Comparison of ENCODE assay signal across 13 mouse cellular contexts in the genomic region with DNA sequence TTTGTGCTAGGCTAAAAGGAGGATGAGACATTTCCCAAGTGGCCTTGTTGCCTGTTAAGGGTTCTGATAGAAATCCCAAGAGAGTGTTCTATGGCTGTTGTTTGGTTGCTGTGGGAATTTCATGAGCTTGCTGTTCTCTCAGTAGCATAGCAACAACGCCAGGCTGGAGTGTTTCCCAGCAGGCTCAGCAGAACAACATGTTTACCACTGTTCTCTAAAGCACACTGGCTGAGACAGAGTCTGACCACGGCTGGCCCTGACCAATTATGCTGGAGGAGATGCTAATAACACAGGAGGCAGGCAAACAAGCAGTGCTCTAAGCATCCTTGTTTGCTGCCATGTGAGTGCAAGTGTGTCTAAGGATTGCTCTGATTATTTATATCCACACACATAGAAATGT.
DNase-seq lines count a peak whose midpoint lies in the region; ATAC-seq and TF ChIP-seq lines count a peak whose summit lies in the region.
"Had no signal": no experiment of that assay in that cellular context is flagged by ENCODE, and none has a peak within 500 bp of the region (broad histone marks: within the 10 kb centered on the region; RNA-seq: fewer than 3 reads in every experiment).

No protein-coding gene starts in this region.

- intact Hi-C loops in left cerebral cortex, postnatal 36 days (cut with DNase I), result no loop called here

- H3K27me3 ChIP-seq in forebrain, embryonic 15.5 days, result no peaks in the 10 kb centered on the region
- no peaks in the 10 kb centered on the region for H3K27me3 ChIP-seq in forebrain, embryonic 10.5 days (ENCODE audit: poor library complexity, severe bottlenecking)
- H3K27me3 ChIP-seq in liver, postnatal 0 days (ENCODE audit: insufficient read depth, low read length), result no peaks in the 10 kb centered on the region
- H3K27me3 ChIP-seq: limb, embryonic 12.5 days; midbrain, embryonic 12.5 days had no signal

- no peak overlapping the region for H3K4me2 ChIP-seq in forebrain, embryonic 15.5 days (replicated peaks)
- H3K4me2 ChIP-seq in liver, postnatal 0 days (ENCODE audit: low read depth, low read length), result no peak overlapping the region
- H3K4me2 ChIP-seq: limb, embryonic 12.5 days; midbrain, embryonic 12.5 days had no signal

- TF ChIP-seq EP300 in liver, postnatal 0 days (IDR thresholded peaks at IDR 0.05; ENCODE audit: low read depth), result no peak

- H3K9me3 ChIP-seq in forebrain, embryonic 15.5 days, result no peaks in the 10 kb centered on the region
- H3K9me3 ChIP-seq in forebrain, embryonic 10.5 days, result no peaks in the 10 kb centered on the region
- no peaks in the 10 kb centered on the region for H3K9me3 ChIP-seq in liver, postnatal 0 days (ENCODE audit: low read length)
- H3K9me3 ChIP-seq: limb, embryonic 12.5 days; midbrain, embryonic 12.5 days had no signal

- H3K4me3 ChIP-seq in forebrain, embryonic 15.5 days, result no peak overlapping the region
- no peak overlapping the region for H3K4me3 ChIP-seq in forebrain, embryonic 10.5 days
- no peak overlapping the region for H3K4me3 ChIP-seq in liver, postnatal 0 days (ENCODE audit: low read depth, low read length)
- H3K4me3 ChIP-seq: limb, embryonic 12.5 days; midbrain, embryonic 12.5 days had no signal

- no peak for DNase-seq in forebrain, embryonic 10.5 days (ENCODE audit: extremely low spot score, low spot score)
- peak; percentile 13 for DNase-seq in 3T3-L1 (ENCODE audit: low read depth, low spot score)
- peak; percentile 41 for DNase-seq in layer of hippocampus, adult 11-12 months (ENCODE audit: low spot score)
- peak; percentile 8 to 12 for DNase-seq in left cerebral cortex, postnatal 36 days (ENCODE audit: low spot score in 2 of 2)
- DNase-seq in Muller cell, postnatal 12 days (ENCODE audit: inconsistent ontology term), result no peak
- DNase-seq in urinary bladder, postnatal 14 days (ENCODE audit: low spot score), result no peak
- DNase-seq in liver, postnatal 0 days, result no peak
- DNase-seq: gastrocnemius, postnatal 14 days; kidney, postnatal 14 days; lung, adult 2 months had no signal

- 40% methylated on average over 2 of the region's 2 CpGs for WGBS in forebrain, embryonic 15.5 days
- 69% methylated on average over 2 of the region's 2 CpGs for WGBS in forebrain, embryonic 10.5 days
- WGBS in liver, postnatal 0 days (ENCODE audit: insufficient replicate concordance), result 43% methylated on average over 2 of the region's 2 CpGs

- H3K27ac ChIP-seq in forebrain, embryonic 15.5 days (replicated peaks), result no peak overlapping the region
- no peak overlapping the region for H3K27ac ChIP-seq in forebrain, embryonic 10.5 days
- H3K27ac ChIP-seq in liver, postnatal 0 days (ENCODE audit: low read depth), result no peak overlapping the region
- H3K27ac ChIP-seq: limb, embryonic 12.5 days; midbrain, embryonic 12.5 days had no signal

- no peaks in the 10 kb centered on the region for H3K36me3 ChIP-seq in forebrain, embryonic 15.5 days
- H3K36me3 ChIP-seq in forebrain, embryonic 10.5 days (replicated peaks), result no peaks in the 10 kb centered on the region
- no peaks in the 10 kb centered on the region for H3K36me3 ChIP-seq in liver, postnatal 0 days (replicated peaks; ENCODE audit: insufficient read depth, low read length)
- H3K36me3 ChIP-seq: limb, embryonic 12.5 days; midbrain, embryonic 12.5 days had no signal

- no peaks in the 10 kb centered on the region for H3K4me1 ChIP-seq in forebrain, embryonic 15.5 days
- H3K4me1 ChIP-seq in forebrain, embryonic 10.5 days, result no peaks in the 10 kb centered on the region
- no peaks in the 10 kb centered on the region for H3K4me1 ChIP-seq in liver, postnatal 0 days (ENCODE audit: insufficient read depth)
- H3K4me1 ChIP-seq: limb, embryonic 12.5 days; midbrain, embryonic 12.5 days had no signal

- TF ChIP-seq CTCF in liver, postnatal 0 days (IDR thresholded peaks at IDR 0.05; ENCODE audit: low read depth), result no peak

- ATAC-seq in forebrain, embryonic 15.5 days (replicated peaks), result peak; percentile 55; the same call in 1 of the 2 replicates
- ATAC-seq in liver, postnatal 0 days, result no peak

- H3K9ac ChIP-seq in forebrain, embryonic 15.5 days (replicated peaks), result no peak overlapping the region
- H3K9ac ChIP-seq in liver, postnatal 0 days (replicated peaks), result no peak overlapping the region
- H3K9ac ChIP-seq: limb, embryonic 12.5 days; midbrain, embryonic 12.5 days had no signal

Comparison
In these comparisons a context has a peak if more than half of its experiments do, and no peak if none do; other contexts are left out.
1. DNase-seq: peak in 3T3-L1 (single experiment), layer of hippocampus, adult 11-12 months (single experiment) and left cerebral cortex, postnatal 36 days (2 of 2); none in forebrain, embryonic 10.5 days (single experiment), Muller cell, postnatal 12 days (single experiment), urinary bladder, postnatal 14 days (single experiment) and liver, postnatal 0 days (single experiment).